Mouse (Mus musculus): ENCODE results near the gene Ppp4r2.
A peak's percentile ranks its signal among the peaks of the same experiment; 100 is the strongest.

Gene Ppp4r2

GRCm38 (mm10) chr6:100833355-100833754 lies at the start of gene Ppp4r2:
Gene Ppp4r2 (plus strand): TSS chr6:100833622.
- DNase-seq = peak; percentile 95

- DNase-seq = no peak
These were observed 45.7 kb upstream of the Ppp4r2 start for GRCm38 (mm10) chr6:100787726-100788125.

GRCm38 (mm10) chr6:100789161-100789560 lies 44.3 kb upstream of the Ppp4r2 start:
- DNase-seq = no peak

- DNase-seq = no peak
These were observed 41.3 kb upstream of the Ppp4r2 start for GRCm38 (mm10) chr6:100792055-100792659.

GRCm38 (mm10) chr6:100792973-100793769 lies 40.3 kb upstream of the Ppp4r2 start:
- no peak for DNase-seq

GRCm38 (mm10) chr6:100795797-100796196 lies 37.6 kb upstream of the Ppp4r2 start:
- no peak for DNase-seq

GRCm38 (mm10) chr6:100799290-100799689 lies 34.1 kb upstream of the Ppp4r2 start:
- no peak for DNase-seq

- DNase-seq = no peak
These were observed 33.7 kb upstream of the Ppp4r2 start for GRCm38 (mm10) chr6:100799766-100800165.

- DNase-seq = no peak
These were observed 32.9 kb upstream of the Ppp4r2 start for GRCm38 (mm10) chr6:100800497-100800955.

GRCm38 (mm10) chr6:100802381-100803083 lies 30.9 kb upstream of the Ppp4r2 start:
- DNase-seq = no peak

GRCm38 (mm10) chr6:100803250-100803649 lies 30.2 kb upstream of the Ppp4r2 start:
- DNase-seq = no peak

- no peak for DNase-seq
These were observed 26.2 kb upstream of the Ppp4r2 start for GRCm38 (mm10) chr6:100807187-100807586.

GRCm38 (mm10) chr6:100807746-100808145 lies 25.7 kb upstream of the Ppp4r2 start:
- no peak for DNase-seq

- DNase-seq = no peak
These were observed 25.1 kb upstream of the Ppp4r2 start for GRCm38 (mm10) chr6:100808221-100808778.

GRCm38 (mm10) chr6:100810117-100810516 lies 23.3 kb upstream of the Ppp4r2 start:
- no peak for DNase-seq

- DNase-seq = no peak
These were observed 21.7 kb upstream of the Ppp4r2 start for GRCm38 (mm10) chr6:100811731-100812130.

GRCm38 (mm10) chr6:100821367-100821766 lies 12.1 kb upstream of the Ppp4r2 start:
- no peak for DNase-seq

- no peak for DNase-seq
These were observed 10.1 kb upstream of the Ppp4r2 start for GRCm38 (mm10) chr6:100823356-100823755.

GRCm38 (mm10) chr6:100824381-100824965 lies 8.9 kb upstream of the Ppp4r2 start:
- no peak for DNase-seq

GRCm38 (mm10) chr6:100826046-100826445 lies 7.4 kb upstream of the Ppp4r2 start:
- DNase-seq = no peak

GRCm38 (mm10) chr6:100828565-100828964 lies 4.9 kb upstream of the Ppp4r2 start:
- no peak for DNase-seq

GRCm38 (mm10) chr6:100829770-100830169 lies 3.7 kb upstream of the Ppp4r2 start:
- no peak for DNase-seq

- no peak for DNase-seq
These were observed 2.2 kb upstream of the Ppp4r2 start for GRCm38 (mm10) chr6:100831188-100831587.

All from thymus, postnatal 14 days (tissue).